Mouse (Mus musculus): Measurements from ENCODE around the gene Slc25a34. TPM values are rescaled to one million over a fixed set of nuclear protein-coding genes. Genes with fewer than 3 reads are reported as not detected.

Slc25a34 gene
- polyA plus RNA-seq (2014; fragmentation: Illumina TruSeq; extraction: RNeasy Lipid Tissue Mini Kit (QIAGEN cat#74804)), result not detected

DNA sequence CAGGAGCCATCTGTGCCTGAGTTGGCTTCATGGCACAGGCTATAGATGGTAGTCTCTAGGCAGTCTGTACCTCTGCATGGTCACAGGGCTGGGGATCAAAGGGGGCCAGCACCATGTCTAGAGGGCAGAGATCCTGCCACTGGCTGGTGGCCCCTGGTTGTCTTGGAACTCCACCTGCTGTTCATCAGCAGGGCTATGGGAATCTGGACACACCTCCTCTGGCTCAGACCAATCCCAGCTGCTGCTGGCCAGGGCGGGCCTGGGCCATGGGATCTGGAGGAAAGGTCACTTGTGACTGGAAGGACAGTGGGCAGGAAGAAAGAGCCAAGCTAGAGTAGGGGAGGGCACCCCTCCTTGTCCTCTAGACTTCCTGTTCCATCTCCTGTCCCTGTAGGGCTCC is at the start of gene Slc25a34:
Gene Slc25a34 (minus strand): TSS at position 156 of the 400 bp plus-strand sequence.

DNA sequence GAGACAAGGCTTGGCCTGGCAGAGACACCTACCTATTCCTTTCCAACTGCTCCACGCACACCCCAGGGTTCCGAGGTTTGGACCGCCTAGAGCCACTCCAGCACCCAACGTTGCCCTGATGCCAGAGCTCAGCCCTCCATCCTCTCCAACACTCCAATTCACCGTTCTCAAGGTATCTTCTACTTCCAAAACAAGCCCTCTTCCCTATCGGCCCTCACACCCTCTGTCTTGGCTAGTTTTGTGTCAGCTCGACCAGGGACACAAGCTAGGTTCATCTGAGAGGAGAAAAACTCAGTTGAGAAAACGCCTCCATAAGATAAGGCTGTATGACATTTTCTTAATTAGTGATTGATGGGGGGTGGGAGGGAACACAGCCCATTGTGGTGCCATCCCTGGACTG is 41.2 kb upstream of the Slc25a34 start, which contains the start of gene Plekhm2:
Gene Plekhm2 (minus strand): TSS at position 101 of the 400 bp plus-strand sequence.

DNA sequence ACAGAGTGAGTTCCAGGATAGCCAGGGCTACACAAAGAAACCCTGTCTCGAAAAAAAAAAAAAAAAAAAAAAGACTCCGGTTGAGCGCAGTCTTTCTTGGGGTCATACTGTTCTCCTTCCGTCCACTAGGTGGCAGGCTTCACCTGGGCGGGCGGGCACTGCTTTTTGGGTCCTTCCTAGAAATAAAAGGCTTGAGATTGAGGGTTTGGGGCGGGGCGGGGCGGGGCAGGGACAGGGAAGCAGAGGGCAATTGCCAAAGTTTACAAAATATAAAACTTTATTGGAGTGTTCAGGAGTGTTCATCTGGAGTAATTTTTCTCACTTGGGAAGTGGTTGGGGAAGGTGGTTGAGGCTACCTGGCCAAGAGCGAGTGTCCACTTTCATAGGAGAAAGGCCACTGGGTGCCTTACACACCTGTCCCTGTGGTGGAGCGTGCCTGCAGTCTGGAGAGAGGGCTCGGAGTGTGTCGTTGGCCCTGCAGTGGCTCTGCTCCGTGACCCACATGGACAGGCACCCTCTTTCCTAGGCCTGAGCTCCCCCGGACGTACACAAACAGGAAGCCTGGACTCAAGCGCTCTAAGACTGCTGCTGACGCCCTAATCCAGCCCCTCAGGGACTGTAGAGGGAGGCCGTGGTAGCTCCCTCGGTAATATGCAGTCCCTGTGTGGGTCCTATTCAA is 4.9 kb downstream of the Slc25a34 start, which contains the start of gene Tmem82:
Gene Tmem82 (minus strand): TSS at position 69 of the 679 bp plus-strand sequence.

DNA sequence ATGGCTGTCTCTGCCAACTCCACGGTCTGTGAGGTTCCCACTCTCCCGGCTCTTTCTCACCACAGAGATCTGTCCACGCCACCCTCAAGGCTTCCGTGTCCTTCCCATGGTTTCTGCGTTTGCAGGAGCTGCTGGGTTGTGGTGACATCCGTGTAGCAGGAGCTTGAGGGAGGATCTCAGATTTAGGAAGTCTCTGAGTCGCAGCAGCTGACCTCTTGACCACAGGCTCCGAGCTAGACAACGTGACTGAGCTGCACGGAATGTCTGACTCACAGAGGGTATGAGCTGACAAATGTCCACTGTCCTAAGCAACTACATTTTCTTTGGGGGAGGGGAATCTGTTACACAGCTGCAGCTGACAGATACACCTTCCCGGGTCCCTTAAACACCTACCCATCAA is 17.8 kb downstream of the Slc25a34 start, which contains the start of gene Fblim1:
Gene Fblim1 (minus strand): TSS at position 236 of the 400 bp plus-strand sequence.

Other genes starting within 250 kb of the Slc25a34 start
- gene Clcnka, start 225.1 kb downstream of the Slc25a34 start, polyA plus RNA-seq (2014; fragmentation: Illumina TruSeq; extraction: RNeasy Lipid Tissue Mini Kit (QIAGEN cat#74804)), result not detected
- gene Clcnkb, start 207.8 kb downstream of the Slc25a34 start, polyA plus RNA-seq (2014; fragmentation: Illumina TruSeq; extraction: RNeasy Lipid Tissue Mini Kit (QIAGEN cat#74804)), result not detected
- gene Hspb7, start 203.0 kb downstream of the Slc25a34 start, polyA plus RNA-seq (2014; fragmentation: Illumina TruSeq; extraction: RNeasy Lipid Tissue Mini Kit (QIAGEN cat#74804)), result 0.57 TPM
- not detected for gene Srarp, start 187.7 kb downstream of the Slc25a34 start, polyA plus RNA-seq (2014; fragmentation: Illumina TruSeq; extraction: RNeasy Lipid Tissue Mini Kit (QIAGEN cat#74804))
- not detected for gene Zbtb17, start 179.2 kb downstream of the Slc25a34 start, polyA plus RNA-seq (2014; fragmentation: Illumina TruSeq; extraction: RNeasy Lipid Tissue Mini Kit (QIAGEN cat#74804))
- 10.1 TPM for gene Spen, start 85.2 kb downstream of the Slc25a34 start, polyA plus RNA-seq (2014; fragmentation: Illumina TruSeq; extraction: RNeasy Lipid Tissue Mini Kit (QIAGEN cat#74804))
- gene Fblim1, start 17.7 kb downstream of the Slc25a34 start, polyA plus RNA-seq (2014; fragmentation: Illumina TruSeq; extraction: RNeasy Lipid Tissue Mini Kit (QIAGEN cat#74804)), result 17.2 TPM
- not detected for gene Tmem82, start 5.2 kb downstream of the Slc25a34 start, polyA plus RNA-seq (2014; fragmentation: Illumina TruSeq; extraction: RNeasy Lipid Tissue Mini Kit (QIAGEN cat#74804))
- gene Plekhm2, start 41.1 kb upstream of the Slc25a34 start, polyA plus RNA-seq (2014; fragmentation: Illumina TruSeq; extraction: RNeasy Lipid Tissue Mini Kit (QIAGEN cat#74804)), result 1.4 TPM
- gene Rsc1a1, start 61.8 kb upstream of the Slc25a34 start, polyA plus RNA-seq (2014; fragmentation: Illumina TruSeq; extraction: RNeasy Lipid Tissue Mini Kit (QIAGEN cat#74804)), result not detected
- 42.6 TPM for gene Ddi2, start 99.6 kb upstream of the Slc25a34 start, polyA plus RNA-seq (2014; fragmentation: Illumina TruSeq; extraction: RNeasy Lipid Tissue Mini Kit (QIAGEN cat#74804))
- gene Agmat, start 122.9 kb upstream of the Slc25a34 start, polyA plus RNA-seq (2014; fragmentation: Illumina TruSeq; extraction: RNeasy Lipid Tissue Mini Kit (QIAGEN cat#74804)), result not detected
- 7.3 TPM for gene Dnajc16, start 167.1 kb upstream of the Slc25a34 start, polyA plus RNA-seq (2014; fragmentation: Illumina TruSeq; extraction: RNeasy Lipid Tissue Mini Kit (QIAGEN cat#74804))
- gene Casp9, start 169.8 kb upstream of the Slc25a34 start, polyA plus RNA-seq (2014; fragmentation: Illumina TruSeq; extraction: RNeasy Lipid Tissue Mini Kit (QIAGEN cat#74804)), result 16.1 TPM
- not detected for gene Cela2a, start 202.3 kb upstream of the Slc25a34 start, polyA plus RNA-seq (2014; fragmentation: Illumina TruSeq; extraction: RNeasy Lipid Tissue Mini Kit (QIAGEN cat#74804))
- not detected for gene Ctrc, start 222.5 kb upstream of the Slc25a34 start, polyA plus RNA-seq (2014; fragmentation: Illumina TruSeq; extraction: RNeasy Lipid Tissue Mini Kit (QIAGEN cat#74804))

Data from ovary, adult 10 weeks (tissue).